Mouse (Mus musculus): ENCODE measurements at regions not wholly inside any gene's neighbourhood (a gene's known extent, or its start where the extent isn't known, plus 50 kb on each side); places are given as distances from the start of the nearest gene placed in this dataset.

- Histone ChIP-seq H3K36me3 (ENCODE audit: control insufficient read depth, insufficient read depth, low read length) (no peaks in the 10 kb centered on the region), H3K27me3 (ENCODE audit: control insufficient read depth, insufficient read depth, low read length) (no peaks in the 10 kb centered on the region), H3K4me3 (ENCODE audit: control insufficient read depth, low read depth, low read length) (no peak overlapping the region), H3K4me1 (ENCODE audit: control insufficient read depth, insufficient read depth, low read length) (no peaks in the 10 kb centered on the region), H3K27ac (ENCODE audit: control insufficient read depth, insufficient read depth, low read depth, low read length) (no peak overlapping the region)
- TF ChIP-seq CTCF (IDR thresholded peaks at IDR 0.05; ENCODE audit: control insufficient read depth, insufficient read depth, insufficient replicate concordance, low read depth, low read length) (no peak), POLR2A (IDR thresholded peaks at IDR 0.05; ENCODE audit: control insufficient read depth, low read depth, low read length) (no peak)
These were observed 50.0 kb upstream of the Zc3h12a start for GRCm38 (mm10) chr4:125177666-125178065.

Data from testis, adult 2 months (tissue).